Mouse (Mus musculus) limb, embryonic 15.5 days (tissue): ENCODE measurements around the gene Chchd5. TPM values are rescaled to one million over a fixed set of nuclear protein-coding genes. Genes with fewer than 3 reads are reported as not detected.

ENCODE experiments used
- ATAC-seq: fragments of 200-750 bp; cut with Nextera tagmentation; 2 replicates; pipeline ENCODE4 v1.8.0; 2017; ENCODE audit warnings: low read depth, moderate TSS enrichment; ENCODE audit not compliant: insufficient number of reproducible peaks, low FRiP score, low TSS enrichment
- H3K27ac ChIP-seq: fragments of 300-500 bp; sonication (generic); 2 replicates; pipeline ENCODE4 v1.5.1; 2015; ENCODE audit warnings: moderate library complexity, mild to moderate bottlenecking, inconsistent platforms
- H3K27me3 ChIP-seq: fragments of 300-500 bp; sonication (generic); 2 replicates; pipeline ENCODE4 v1.6.1; 2015; ENCODE audit warnings: inconsistent platforms
- H3K36me3 ChIP-seq: fragments of 300-500 bp; sonication (generic); 2 replicates; pipeline ENCODE4 v1.6.1; 2015; ENCODE audit warnings: inconsistent platforms
- H3K4me1 ChIP-seq: fragments of 300-500 bp; sonication (generic); 2 replicates; pipeline ENCODE4 v1.6.1; 2015; ENCODE audit warnings: inconsistent platforms
- H3K4me2 ChIP-seq: fragments of 300-500 bp; sonication (generic); 2 replicates; pipeline ENCODE4 v1.6.1; 2015; ENCODE audit warnings: mild to moderate bottlenecking, inconsistent platforms
- H3K4me3 ChIP-seq: fragments of 300-500 bp; sonication (generic); 2 replicates; pipeline ENCODE4 v1.5.1; 2015; ENCODE audit warnings: mild to moderate bottlenecking, inconsistent platforms
- H3K9ac ChIP-seq: fragments of 300-500 bp; sonication (generic); 2 replicates; pipeline ENCODE4 v1.6.1; 2015; ENCODE audit warnings: inconsistent platforms
- H3K9me3 ChIP-seq: fragments of 300-500 bp; sonication (generic); 2 replicates; pipeline ENCODE4 v1.6.1; 2016; ENCODE audit warnings: inconsistent platforms
- WGBS: fragments of 180-500 bp; shearing (Covaris S2); methylation state at CpG from one replicate; pipeline ENCODE4 v1.1.7; 2015; 5-methylcytosine and 5-hydroxymethylcytosine counted together
- polyA plus RNA-seq: library from polyadenylated mRNA; unstranded; fragments of >200 nt; fragmentation: Nextera tagmentation; extraction: Ambion mirVana; gene quantifications from 2 replicates; pipeline ENCODE4 v1.2.1, GENCODE M21; 2015

Gene Chchd5
- polyA plus RNA-seq, 1 experiment from 2014 or later, result 24.3 TPM

DNA sequence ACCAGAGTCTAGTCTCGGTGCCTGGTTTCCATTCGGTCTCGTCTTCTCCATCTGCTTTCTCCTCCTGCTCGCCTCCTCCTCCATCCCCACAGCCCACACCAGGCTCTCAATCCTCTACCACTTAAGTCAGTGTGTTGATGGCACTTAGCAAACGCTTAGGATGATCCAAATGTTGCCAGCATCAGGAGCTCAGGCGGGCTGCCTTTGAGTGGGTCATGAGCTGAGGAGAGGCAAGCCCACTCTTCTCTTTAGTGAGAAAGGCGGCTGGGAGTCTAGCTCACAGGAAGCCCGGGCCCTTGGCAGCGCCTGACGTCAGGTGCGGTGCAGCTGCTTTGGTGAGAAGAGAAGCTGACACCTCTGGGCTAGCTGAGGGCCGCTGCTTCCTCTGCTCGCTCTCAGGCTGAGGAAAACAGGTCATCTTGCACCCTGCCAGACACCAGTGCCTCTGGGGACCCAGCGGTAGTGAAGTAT lies 54.1 kb downstream of the Chchd5 start:
- H3K9me3 ChIP-seq, result no peaks in the 10 kb centered on the region
- 46% methylated on average over 14 of the region's 14 CpGs for WGBS
- H3K27ac ChIP-seq, result no peak overlapping the region
- no peaks in the 10 kb centered on the region for H3K27me3 ChIP-seq
- peaks cover 16% of the 10 kb centered on the region for H3K4me1 ChIP-seq
- no peak overlapping the region for H3K9ac ChIP-seq
- no peak for ATAC-seq
- H3K36me3 ChIP-seq, result no peaks in the 10 kb centered on the region
- no peak overlapping the region for H3K4me3 ChIP-seq
- no peak overlapping the region for H3K4me2 ChIP-seq

Other genes with a start within 250 kb of the Chchd5 start
- 5.2 and 6.4 TPM in 2 replicates for gene Zc3h8, start 185.6 kb upstream of the Chchd5 start, polyA plus RNA-seq
- gene Zc3h6, start 162.3 kb upstream of the Chchd5 start, polyA plus RNA-seq, result 2.0 and 2.1 TPM in 2 replicates
- 12.7 and 14.8 TPM in 2 replicates for gene Gm10762, start 162.0 kb upstream of the Chchd5 start, polyA plus RNA-seq
- 0.04 and 0.07 TPM in 2 replicates for gene Vinac1, start 81.5 kb upstream of the Chchd5 start, polyA plus RNA-seq
- 17.2 and 19.1 TPM in 2 replicates for gene Ttl, start 63.8 kb upstream of the Chchd5 start, polyA plus RNA-seq
- 22.0 and 25.1 TPM in 2 replicates for gene Polr1b, start 28.7 kb upstream of the Chchd5 start, polyA plus RNA-seq
- 21.6 and 22.3 TPM in 2 replicates for gene Slc20a1, start 69.1 kb downstream of the Chchd5 start, polyA plus RNA-seq
- 37.0 and 40.7 TPM in 2 replicates for gene Ckap2l, start 167.5 kb downstream of the Chchd5 start, polyA plus RNA-seq
- gene Il1a, start 180.3 kb downstream of the Chchd5 start, polyA plus RNA-seq, result 0.20 and 0.29 TPM in 2 replicates
- 0.12 and 0.31 TPM in 2 replicates for gene Il1b, start 241.4 kb downstream of the Chchd5 start, polyA plus RNA-seq